Mouse (Mus musculus): ENCODE measurements around the gene Noxa1. TPM values are rescaled to one million over a fixed set of nuclear protein-coding genes. Genes with fewer than 3 reads are reported as not detected.

Noxa1 gene
- polyA plus RNA-seq, 1 experiment: 0.18 TPM

DNA sequence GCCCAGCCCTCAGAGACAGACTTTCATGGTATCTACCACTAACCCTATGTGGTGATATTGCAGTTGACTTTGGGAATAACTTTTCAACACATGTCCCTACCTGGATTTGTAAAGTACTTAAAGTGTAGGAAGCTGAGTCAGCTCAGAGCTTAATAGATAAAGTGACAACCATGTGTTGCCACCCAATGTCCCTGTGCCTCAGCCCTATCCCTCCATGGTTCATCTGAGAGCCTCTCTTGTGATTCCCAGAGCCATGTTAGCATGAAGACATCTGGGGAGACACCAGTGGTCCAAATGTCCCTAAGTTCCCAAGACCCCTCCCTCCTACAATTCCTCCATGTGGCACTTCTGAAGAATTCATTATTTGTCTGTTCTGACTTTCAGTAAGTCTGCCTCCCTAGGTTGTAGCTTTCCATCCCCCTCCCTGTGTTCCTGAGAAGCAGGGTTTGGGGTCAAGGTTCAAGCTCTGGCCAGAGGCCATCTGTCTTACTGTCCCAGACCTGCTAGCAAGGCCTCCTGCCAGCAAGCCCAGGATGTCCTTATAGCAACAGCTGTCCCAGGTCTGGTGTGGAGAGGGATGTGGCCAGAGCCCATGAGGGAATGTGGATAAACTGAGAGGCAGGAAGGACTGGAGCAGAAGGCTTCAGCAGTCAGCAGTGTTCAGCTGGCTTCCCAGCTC lies 15.7 kb upstream of the Noxa1 start:
- no peak for TF ChIP-seq GATA1 (IDR thresholded peaks at IDR 0.05; ENCODE audit: low read length)

- TF ChIP-seq GATA1 (IDR thresholded peaks at IDR 0.05; ENCODE audit: low read length): no peak
Observed at GRCm38 (mm10) chr2:25109487-25109886, 14.5 kb upstream of the Noxa1 start.

DNA sequence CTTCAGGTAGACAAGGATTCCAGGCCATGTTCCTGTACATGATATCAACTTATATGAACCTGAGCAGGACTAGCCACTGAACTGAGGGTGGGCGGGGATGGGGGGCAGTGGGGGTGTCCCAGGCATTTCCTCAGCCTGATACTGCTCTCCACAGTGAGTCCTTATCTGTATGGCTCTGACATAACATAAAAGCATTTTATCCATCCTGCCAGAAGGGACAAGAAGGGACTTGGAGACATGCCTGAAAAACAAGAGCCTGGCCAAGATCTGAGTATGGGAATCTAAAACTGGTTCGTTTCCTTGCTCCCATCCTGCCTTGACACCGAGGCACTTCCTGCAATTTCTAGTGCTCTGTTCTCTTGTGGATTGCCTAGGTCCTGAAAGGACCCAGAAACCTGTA lies 11.1 kb upstream of the Noxa1 start:
- no peak for TF ChIP-seq GATA1 (IDR thresholded peaks at IDR 0.05; ENCODE audit: low read length)

DNA sequence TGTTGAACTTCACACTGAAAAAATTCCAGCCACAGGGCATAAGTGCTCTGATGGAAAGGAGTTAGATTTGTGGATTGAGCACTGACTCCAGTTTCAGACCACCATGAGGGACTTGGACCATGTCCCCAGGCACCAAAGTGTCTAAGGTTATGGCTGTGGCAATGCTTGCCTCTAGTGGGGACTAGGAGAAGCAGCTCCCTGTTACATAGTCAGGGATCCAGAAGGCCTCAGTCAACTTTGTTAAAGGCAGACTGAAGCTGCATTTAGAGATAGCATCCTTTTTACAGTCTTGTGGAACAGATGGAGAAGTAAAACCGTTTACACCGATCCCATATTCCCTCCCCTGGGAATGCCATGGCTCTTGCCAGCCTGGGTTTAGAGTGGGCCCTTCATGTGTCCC lies 9.2 kb upstream of the Noxa1 start:
- no peak for TF ChIP-seq GATA1 (IDR thresholded peaks at IDR 0.05; ENCODE audit: low read length)

- no peak for TF ChIP-seq GATA1 (IDR thresholded peaks at IDR 0.05; ENCODE audit: low read length)
Observed at GRCm38 (mm10) chr2:25099703-25100102, 4.8 kb upstream of the Noxa1 start.

- TF ChIP-seq GATA1 (IDR thresholded peaks at IDR 0.05; ENCODE audit: low read length): no peak
Observed at GRCm38 (mm10) chr2:25098956-25099355, 4.0 kb upstream of the Noxa1 start.

GRCm38 (mm10) chr2:25098005-25098615 lies 3.2 kb upstream of the Noxa1 start:
- no peak for TF ChIP-seq GATA1 (IDR thresholded peaks at IDR 0.05; ENCODE audit: low read length)

DNA sequence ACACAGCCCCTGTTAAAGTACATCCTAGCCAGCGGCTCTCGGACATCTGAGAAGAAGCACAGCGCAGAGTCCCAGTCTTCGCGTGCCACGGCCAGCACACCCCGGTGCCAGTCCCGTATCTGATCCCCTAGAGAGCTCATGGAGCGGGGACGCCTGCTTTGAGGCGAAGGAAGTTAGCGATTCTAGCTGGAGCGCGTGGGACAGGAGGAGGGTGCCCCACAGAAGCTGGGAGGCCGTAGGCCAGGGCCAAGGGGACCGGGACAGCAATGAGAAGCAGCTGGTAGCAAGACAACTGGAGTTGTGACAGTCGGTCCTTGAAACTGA lies 202 bp downstream of the Noxa1 start:
- no peak for TF ChIP-seq GATA1 (IDR thresholded peaks at IDR 0.05; ENCODE audit: low read length)

DNA sequence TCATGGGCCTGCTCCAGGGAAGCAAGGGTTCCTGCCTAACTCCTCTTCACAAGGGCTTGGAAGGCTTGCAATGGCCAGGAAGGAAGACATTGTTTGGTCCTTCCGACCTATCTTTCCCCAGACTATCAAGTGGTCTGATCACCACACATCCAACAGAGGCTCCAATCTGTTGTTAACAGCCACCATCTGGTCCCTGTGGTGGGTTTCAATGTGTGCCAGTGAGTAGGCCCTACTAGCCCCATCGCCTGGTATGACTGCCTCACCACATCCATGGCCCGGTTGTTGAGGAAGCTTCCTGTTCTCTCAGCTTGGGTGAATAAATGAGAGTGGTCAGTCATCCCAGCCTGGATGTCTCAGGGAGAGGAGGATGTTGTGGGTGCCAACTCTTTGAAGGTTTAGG lies 6.3 kb downstream of the Noxa1 start:
- TF ChIP-seq GATA1 (IDR thresholded peaks at IDR 0.05; ENCODE audit: low read length): no peak

DNA sequence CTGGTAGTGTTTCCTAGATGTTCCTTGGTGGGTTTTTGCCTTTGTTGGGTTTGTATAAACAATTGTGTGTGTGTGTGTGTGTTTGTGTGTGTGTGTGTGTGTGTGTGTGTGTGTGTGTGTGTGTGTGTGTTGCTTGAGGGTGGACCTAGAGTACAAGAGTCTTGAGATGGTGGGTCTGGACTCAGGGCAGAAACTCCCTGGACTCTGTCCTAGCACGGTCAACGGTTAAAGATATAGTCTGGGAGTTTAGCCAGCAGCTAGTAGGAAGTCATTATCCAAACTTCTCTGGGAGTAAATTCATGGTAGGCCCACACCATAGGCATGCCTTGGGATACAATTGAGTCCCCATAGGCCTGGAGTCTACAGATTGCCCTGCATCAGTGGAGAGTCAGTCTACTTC lies 7.1 kb downstream of the Noxa1 start:
- no peak for TF ChIP-seq GATA1 (IDR thresholded peaks at IDR 0.05; ENCODE audit: low read length)

GRCm38 (mm10) chr2:25085571-25085970 lies 9.4 kb downstream of the Noxa1 start:
- TF ChIP-seq GATA1 (IDR thresholded peaks at IDR 0.05; ENCODE audit: low read length): no peak

DNA sequence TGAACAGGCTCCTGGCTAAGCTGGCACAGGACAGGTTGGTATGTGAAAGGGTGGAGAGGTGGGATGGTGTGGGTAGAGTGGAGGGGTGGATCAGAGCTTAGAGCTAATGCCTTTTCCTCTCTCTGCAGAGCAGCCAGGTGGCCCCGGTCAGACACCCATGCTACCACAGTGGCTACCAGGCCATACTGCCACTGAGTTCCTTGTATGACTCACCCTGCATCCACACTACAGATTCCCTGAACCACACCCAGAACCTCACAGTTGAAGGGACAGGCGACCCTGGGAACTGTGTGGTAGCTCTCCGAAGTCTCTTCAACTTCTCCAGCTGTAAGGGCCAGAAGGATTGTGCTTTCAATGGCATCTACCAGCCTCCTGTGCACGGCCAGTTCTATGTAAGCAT lies 11.3 kb downstream of the Noxa1 start:
- no peak for TF ChIP-seq GATA1 (IDR thresholded peaks at IDR 0.05; ENCODE audit: low read length)

DNA sequence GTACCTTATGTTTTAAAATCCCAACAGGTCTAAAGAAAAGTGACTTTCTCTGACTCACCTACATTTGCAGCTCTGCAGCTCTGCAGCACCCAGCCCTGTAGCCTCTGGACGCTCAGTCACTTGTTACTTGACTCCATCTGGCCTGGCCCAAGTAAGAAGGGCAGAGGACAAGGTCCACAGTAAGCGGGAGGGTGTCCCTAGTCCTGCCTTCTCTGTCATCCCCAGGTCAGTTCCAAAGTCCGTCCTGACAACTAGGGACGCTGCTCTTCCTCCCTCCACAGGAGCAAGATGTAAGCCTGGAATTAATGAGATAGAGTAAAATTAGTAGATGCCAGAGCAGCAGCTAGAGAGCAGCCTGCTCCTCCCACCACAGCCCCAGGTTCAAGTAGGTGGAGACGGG lies 14.9 kb downstream of the Noxa1 start, which contains the start of gene Entpd8:
Gene Entpd8 (plus strand): TSS at position 229 of the 400 bp plus-strand sequence.
- TF ChIP-seq GATA1 (IDR thresholded peaks at IDR 0.05; ENCODE audit: low read length): no peak

DNA sequence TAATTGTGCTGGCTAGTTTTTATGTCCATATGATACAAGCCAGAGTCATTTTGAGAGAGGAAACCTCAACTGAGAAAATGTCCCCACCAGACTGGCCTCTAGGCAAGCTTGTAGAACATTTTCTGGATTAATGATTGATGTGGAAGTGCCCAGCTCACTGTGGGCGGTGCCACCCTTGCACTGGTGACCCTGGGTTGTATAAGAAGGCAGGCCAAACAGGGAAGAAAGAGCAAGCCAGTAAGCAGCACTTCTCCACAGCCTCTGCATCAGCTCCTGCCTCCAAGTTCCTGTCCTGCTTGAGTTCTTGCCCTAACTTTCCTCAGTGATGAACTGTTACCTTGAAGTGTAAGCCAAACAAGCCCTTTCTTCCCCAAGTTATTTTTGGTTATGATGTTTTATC lies 16.0 kb downstream of the Noxa1 start:
- no peak for TF ChIP-seq GATA1 (IDR thresholded peaks at IDR 0.05; ENCODE audit: low read length)

- TF ChIP-seq GATA1 (IDR thresholded peaks at IDR 0.05; ENCODE audit: low read length): no peak
Observed at GRCm38 (mm10) chr2:25075506-25075905, 19.4 kb downstream of the Noxa1 start.

GRCm38 (mm10) chr2:25072398-25072797 lies 22.6 kb downstream of the Noxa1 start:
- TF ChIP-seq GATA1 (IDR thresholded peaks at IDR 0.05; ENCODE audit: low read length): no peak

GRCm38 (mm10) chr2:25069537-25069936 lies 25.4 kb downstream of the Noxa1 start:
- no peak for TF ChIP-seq GATA1 (IDR thresholded peaks at IDR 0.05; ENCODE audit: low read length)
